Mouse (Mus musculus): ENCODE measurements around the gene Orm1. TPM values are rescaled to one million over a fixed set of nuclear protein-coding genes. Genes with fewer than 3 reads are reported as not detected.

The Orm1 gene
- not detected for total RNA-seq (2023)

GRCm38 (mm10) chr4:63344295-63344694 is at the start of gene Orm1:
Orm1 (plus strand) TSS chr4:63344560.

GRCm38 (mm10) chr4:63355877-63356665 is 11.7 kb downstream of the Orm1 start, which contains the start of gene Orm3:
Orm3 (plus strand) TSS chr4:63356162.

GRCm38 (mm10) chr4:63362150-63362549 is 17.8 kb downstream of the Orm1 start, which contains the start of gene Orm2:
Orm2 (plus strand) TSS chr4:63362449.

Other genes with a start within 250 kb of the Orm1 start
- gene Ambp, start 189.8 kb upstream of the Orm1 start, total RNA-seq (2023): not detected
- gene Kif12, start 172.4 kb upstream of the Orm1 start, total RNA-seq (2023): not detected
- 1 to 10 TPM in 1 of 2 experiments, under 1 TPM in 1; 0.59 to 1.2 TPM for gene Col27a1, start 130.6 kb upstream of the Orm1 start, total RNA-seq (2023)
- gene Orm3, start 11.6 kb downstream of the Orm1 start, total RNA-seq (2023): not detected
- not detected for gene Orm2, start 17.9 kb downstream of the Orm1 start, total RNA-seq (2023)
- gene Akna, start 58.8 kb downstream of the Orm1 start, total RNA-seq (2023): 100 to 1,000 TPM; 328 to 372 TPM
- 10 to 100 TPM in 1 of 2 experiments, 1 to 10 TPM in 1; 8.3 to 10.2 TPM for gene Whrn, start 151.4 kb downstream of the Orm1 start, total RNA-seq (2023)
- 10 to 100 TPM; 64.4 to 72.1 TPM for gene Atp6v1g1, start 200.2 kb downstream of the Orm1 start, total RNA-seq (2023)
- gene Tmem268, start 214.2 kb downstream of the Orm1 start, total RNA-seq (2023): 10 to 100 TPM; 20.8 to 23.9 TPM